Mouse (Mus musculus): ENCODE data around the gene Arcn1. TPM values are rescaled to one million over a fixed set of nuclear protein-coding genes. Genes with fewer than 3 reads are reported as not detected.

The Arcn1 gene
- polyA plus RNA-seq, 1 experiment from 2014 or later, result 169 TPM

DNA sequence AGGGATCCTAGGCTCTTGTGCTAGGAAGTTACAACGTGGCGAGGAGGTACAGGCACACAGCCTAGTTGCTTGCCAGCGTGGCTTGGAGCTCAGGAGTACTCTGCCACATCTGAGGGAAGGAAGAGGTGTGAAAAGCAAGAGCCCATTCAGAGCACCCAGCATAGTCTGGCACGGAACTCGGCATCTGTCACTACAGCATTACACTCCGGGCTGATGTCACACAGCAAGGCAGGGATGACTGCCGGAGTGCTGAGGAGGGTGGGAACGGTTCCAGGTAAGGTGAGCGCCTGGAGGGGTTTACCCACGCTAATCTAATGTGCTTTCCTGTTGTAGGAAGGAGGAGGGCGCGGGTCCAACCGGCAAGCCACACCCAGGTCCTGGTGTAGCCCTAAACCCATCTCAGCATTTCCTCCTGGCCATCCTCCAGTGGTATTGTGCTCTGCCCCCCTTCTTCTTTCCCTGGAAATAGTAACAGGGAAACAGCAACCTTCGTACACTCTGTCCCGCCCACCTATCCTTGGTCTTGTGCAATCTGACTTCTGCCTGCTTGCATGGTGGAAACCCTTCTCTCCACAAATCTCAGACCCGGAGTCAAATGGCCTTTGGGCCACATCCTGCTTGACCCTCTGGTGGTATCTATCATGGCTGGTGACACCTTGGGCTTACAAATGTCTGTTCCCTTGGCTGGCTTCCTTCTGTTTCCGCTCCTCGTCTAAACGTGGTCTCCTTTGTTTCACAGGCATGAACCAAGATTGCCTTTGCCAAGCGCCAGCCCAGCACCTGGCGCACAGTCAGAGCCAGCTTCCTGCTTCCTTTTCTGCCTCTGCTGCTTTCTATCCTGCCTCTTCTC is 75.7 kb downstream of the Arcn1 start:
- Histone ChIP-seq H3K27ac (replicated peaks) (no peak overlapping the region), H3K9me3 (no peaks in the 10 kb centered on the region), H3K4me3 (no peak overlapping the region), H3K4me1 (peaks cover 25% of the 10 kb centered on the region), H3K36me3 (replicated peaks) (peaks cover 98% of the 10 kb centered on the region), H3K27me3 (replicated peaks; ENCODE audit: low read depth, poor library complexity, severe bottlenecking) (no peaks in the 10 kb centered on the region)
- no peak for DNase-seq (ENCODE audit: low spot score)
- WGBS, result 87% methylated on average over 21 of the region's 21 CpGs

Other genes with a start within 250 kb of the Arcn1 start
- not detected in 2 replicates for gene Cxcr5, start 206.0 kb downstream of the Arcn1 start, polyA plus RNA-seq (2016; fragmentation: Nextera tagmentation; extraction: Ambion mirVana)
- 21.8 and 23.5 TPM in 2 replicates for gene Ddx6, start 163.0 kb downstream of the Arcn1 start, polyA plus RNA-seq (2016; fragmentation: Nextera tagmentation; extraction: Ambion mirVana)
- not detected in 2 replicates for gene Treh, start 94.6 kb downstream of the Arcn1 start, polyA plus RNA-seq (2016; fragmentation: Nextera tagmentation; extraction: Ambion mirVana)
- gene Phldb1, start 32.6 kb downstream of the Arcn1 start, polyA plus RNA-seq (2016; fragmentation: Nextera tagmentation; extraction: Ambion mirVana), result 48.4 and 51.1 TPM in 2 replicates
- gene Ift46, start 63 bp upstream of the Arcn1 start, polyA plus RNA-seq (2016; fragmentation: Nextera tagmentation; extraction: Ambion mirVana), result 133 and 139 TPM in 2 replicates
- gene Tmem25, start 31.5 kb upstream of the Arcn1 start, polyA plus RNA-seq (2016; fragmentation: Nextera tagmentation; extraction: Ambion mirVana), result 1.7 and 2.1 TPM in 2 replicates
- gene Ttc36, start 35.2 kb upstream of the Arcn1 start, polyA plus RNA-seq (2016; fragmentation: Nextera tagmentation; extraction: Ambion mirVana), result not detected in 2 replicates
- 14.1 and 14.9 TPM in 2 replicates for gene Kmt2a, start 113.5 kb upstream of the Arcn1 start, polyA plus RNA-seq (2016; fragmentation: Nextera tagmentation; extraction: Ambion mirVana)
- 499 and 516 TPM in 2 replicates for gene Atp5l, start 152.9 kb upstream of the Arcn1 start, polyA plus RNA-seq (2016; fragmentation: Nextera tagmentation; extraction: Ambion mirVana)
- 23.2 and 23.7 TPM in 2 replicates for gene Ube4a, start 197.8 kb upstream of the Arcn1 start, polyA plus RNA-seq (2016; fragmentation: Nextera tagmentation; extraction: Ambion mirVana)
- gene Cd3g, start 212.6 kb upstream of the Arcn1 start, polyA plus RNA-seq (2016; fragmentation: Nextera tagmentation; extraction: Ambion mirVana), result not detected in 2 replicates
- gene Cd3d, start 213.9 kb upstream of the Arcn1 start, polyA plus RNA-seq (2016; fragmentation: Nextera tagmentation; extraction: Ambion mirVana), result not detected in 2 replicates
- gene Cd3e, start 241.8 kb upstream of the Arcn1 start, polyA plus RNA-seq (2016; fragmentation: Nextera tagmentation; extraction: Ambion mirVana), result not detected in 2 replicates

Data from embryonic facial prominence, embryonic 10.5 days (tissue).